Mouse (Mus musculus): ENCODE results near the gene Pno1. TPM values are rescaled to one million over a fixed set of nuclear protein-coding genes. Genes with fewer than 3 reads are reported as not detected.
"Not testable (repeated sequence)": the region's sequence is repeated elsewhere in the genome, so short reads cannot be mapped to it uniquely, and the experiment has no call there.

The Pno1 gene
- 10 to 100 TPM; 24.4 to 29.7 (median 25.6) TPM for total RNA-seq (2022)

DNA sequence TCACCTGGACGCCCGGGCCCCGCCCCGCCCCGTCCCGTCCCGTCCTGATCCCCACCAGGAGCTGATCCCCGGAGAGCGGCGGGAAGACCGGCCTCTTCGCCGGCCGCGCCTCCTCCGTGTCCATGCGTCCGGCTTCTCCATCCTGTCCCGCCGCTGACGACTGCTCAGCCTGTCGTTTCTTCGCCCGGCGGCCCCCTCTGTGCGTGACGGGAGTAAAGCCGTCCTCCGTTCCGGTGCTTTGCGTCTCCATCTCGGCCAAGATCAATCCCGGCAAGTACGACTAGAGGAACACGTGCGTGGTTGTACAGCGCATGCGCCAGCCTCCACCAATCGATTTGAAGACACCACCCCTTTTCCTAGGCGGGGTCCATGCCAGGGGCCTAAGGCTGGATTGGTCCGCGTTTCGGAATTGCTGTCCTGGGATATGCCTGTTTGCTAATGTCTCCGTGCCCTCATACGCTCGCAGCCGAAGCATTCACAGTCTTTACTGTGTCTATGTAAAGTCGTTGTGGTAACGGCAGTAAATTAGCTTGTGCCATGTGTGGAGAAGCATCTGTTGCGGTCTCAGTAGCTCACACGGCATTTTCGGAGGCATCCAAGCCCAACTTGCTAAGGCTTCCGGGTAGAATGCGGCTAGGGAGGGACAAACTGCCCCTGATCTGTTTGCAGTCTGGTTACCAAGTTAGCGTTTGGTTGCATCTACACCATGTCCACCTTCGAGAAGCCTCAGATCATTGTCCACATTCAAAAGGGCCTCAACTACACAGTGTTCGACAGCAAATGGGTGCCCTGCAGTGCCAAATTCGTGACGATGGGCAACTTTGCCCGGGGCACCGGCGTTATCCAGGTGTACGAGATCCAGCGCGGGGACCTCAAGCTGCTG, at the start of gene Pno1:
Pno1 (minus strand) TSS at position 311 of the 883 bp plus-strand sequence.
- peak; percentile 96 to 97 for DNase-seq (ENCODE audit: low spot score in 2 of 2)

DNA sequence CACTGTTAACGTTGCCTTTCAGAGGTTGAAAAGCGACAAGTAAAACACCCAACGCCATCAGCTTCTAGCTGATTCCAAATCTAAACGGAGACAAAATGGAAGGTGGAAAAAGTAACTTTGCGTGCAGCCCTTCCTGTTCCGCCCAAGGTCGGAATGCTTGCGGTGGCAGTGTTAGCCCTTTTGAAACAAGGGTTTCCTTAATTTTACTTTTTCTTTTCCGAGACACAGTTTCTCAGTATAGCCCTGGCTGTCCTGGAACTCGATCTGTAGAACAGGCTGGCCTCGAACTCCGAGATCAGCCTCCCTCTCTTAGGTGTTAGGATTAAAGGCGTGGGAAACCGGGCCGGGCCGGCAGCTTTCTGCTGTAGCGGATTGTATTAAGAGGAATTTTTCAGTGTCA, 46.5 kb upstream of the Pno1 start:
- peak in 1 of 2 experiments; percentile 12 for DNase-seq (ENCODE audit: low spot score in 2 of 2)

DNA sequence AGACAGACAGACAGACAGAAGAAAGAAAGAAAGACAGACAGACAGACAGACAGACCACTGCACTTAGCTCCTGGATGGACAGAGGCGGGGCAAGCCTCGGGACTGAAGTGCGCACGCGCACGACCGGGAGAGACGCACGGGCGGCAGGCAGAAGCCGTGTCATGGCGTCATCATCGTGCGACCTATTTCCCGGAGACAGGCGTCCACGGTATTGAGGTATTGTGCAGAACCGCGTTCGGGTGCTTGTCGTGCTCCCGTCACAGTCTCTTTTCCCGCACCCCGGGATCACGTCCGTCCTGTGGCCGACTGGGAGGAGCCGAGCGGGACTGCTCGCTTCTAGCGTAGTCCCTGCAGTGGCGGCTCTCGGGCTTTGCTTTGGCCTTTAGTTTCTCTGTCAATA, 46.1 kb upstream of the Pno1 start, which contains the start of gene C1d:
C1d (plus strand) TSS at position 137 of the 400 bp plus-strand sequence.
- peak; percentile 95 to 96 for DNase-seq (ENCODE audit: low spot score in 2 of 2)

DNA sequence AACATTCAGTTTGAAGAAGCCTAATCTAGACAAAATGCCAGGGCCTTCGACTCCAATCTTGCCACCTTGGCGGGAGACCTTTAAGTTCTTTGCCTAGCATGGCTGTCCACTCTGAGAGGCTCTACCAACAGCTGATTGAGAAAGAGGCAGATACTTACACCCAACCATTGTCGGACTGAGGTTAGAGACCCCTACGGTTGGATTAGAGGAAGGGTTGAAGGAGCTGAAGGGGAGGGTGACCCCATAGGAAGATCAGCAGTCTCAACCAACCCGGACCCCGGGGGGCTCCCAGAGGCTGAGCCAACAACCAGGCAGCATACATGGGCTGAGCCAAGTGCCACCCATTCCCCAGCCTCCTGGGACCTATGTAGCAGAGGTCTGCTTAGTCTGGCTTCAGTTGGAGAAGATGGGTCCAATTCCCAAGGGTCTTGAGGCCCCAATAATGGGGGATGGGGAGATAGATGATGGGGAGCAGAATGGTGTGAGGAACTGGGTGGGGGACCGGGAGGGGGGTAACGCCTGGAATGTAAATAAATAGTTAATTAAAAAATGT, 45.5 kb upstream of the Pno1 start:
- DNase-seq (ENCODE audit: low spot score in 2 of 2) = peak in 1 of 2 experiments; percentile 15

DNA sequence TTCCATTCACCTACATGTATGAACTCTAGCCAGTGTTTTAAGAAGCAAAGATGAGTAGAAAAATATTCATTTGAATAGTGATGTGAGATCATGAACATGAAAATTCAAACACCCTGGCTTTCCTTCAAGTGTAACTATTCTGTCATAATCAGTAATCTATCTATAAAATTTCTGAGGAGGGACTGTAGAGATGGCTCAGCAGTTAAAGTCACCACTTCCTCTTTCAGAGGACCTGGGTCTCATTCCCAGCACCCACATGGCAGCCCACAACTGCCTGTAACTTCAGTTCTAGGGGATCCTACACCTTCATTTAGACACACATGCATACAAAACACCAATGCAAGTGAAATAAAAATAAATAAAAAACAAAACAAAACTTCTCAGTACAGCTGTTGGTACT, 37.3 kb upstream of the Pno1 start:
- DNase-seq (ENCODE audit: low spot score in 2 of 2) = no peak

DNA sequence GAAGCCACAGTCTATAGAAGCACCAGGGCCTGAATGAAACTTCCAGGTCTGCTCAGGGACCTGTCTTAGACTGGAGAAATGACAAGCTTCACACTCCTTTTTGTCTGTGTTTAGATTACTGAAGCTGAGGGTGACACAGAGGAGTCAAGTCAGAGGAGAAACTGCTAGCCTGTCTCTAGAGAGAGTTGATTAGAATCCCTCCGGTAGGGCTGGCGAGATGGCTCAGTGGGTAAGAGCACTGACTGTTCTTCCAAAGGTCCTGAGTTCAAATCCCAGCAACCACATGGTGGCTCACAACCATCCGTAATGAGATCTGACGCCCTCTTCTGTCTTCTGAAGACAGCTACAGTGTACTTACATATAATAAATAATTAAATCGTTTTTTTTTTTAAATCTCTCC, 27.2 kb upstream of the Pno1 start:
- DNase-seq (ENCODE audit: low spot score in 2 of 2) = not testable (repeated sequence)

DNA sequence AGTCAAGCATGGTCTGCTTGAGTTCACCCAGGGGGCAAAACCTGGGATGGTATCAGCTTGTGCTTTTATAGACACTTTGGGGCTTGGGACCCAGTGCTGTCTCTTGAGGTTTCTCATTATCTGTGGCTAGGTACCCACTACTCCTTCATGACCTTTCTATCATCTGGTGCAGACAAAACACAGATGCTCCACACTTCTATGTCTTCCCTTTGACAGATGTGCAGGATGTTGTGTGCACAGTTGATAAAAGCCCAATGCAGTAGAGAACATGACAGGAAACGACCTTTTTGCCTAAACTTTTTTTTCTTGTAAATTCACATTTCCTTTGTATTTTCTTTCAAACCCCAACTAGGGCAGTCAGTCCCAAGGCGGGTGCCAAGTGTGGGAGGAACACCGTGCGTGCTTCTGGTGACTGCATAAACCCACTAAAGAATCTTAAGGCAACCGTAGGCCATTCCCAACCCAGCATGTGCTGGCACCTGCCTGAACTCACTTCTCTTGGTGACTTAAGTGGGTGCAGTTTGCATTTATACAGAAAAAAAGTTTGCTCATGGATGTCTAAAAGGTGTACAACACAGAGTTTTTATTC, 25.2 kb upstream of the Pno1 start:
- DNase-seq (ENCODE audit: low spot score in 2 of 2) = no peak

DNA sequence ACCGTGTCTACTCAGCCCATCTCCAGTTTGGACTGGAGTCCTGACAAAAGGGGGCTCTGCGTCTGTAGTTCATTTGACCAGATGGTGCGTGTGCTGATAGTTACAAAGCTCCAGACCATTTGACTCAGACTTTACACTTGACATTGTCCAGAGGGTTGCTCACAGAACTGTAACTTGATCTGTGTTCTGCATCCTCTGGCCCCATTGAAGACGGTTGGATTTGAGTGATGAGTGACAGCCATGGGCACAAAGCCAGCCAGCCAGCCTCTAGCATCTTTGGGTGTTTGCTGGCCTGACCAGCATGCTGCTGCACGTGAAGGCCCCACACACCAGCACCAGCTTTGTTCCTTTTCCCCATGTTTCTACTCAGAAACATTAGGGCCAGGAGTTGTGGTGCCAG, 21.4 kb upstream of the Pno1 start:
- DNase-seq (ENCODE audit: low spot score in 2 of 2) = no peak

DNA sequence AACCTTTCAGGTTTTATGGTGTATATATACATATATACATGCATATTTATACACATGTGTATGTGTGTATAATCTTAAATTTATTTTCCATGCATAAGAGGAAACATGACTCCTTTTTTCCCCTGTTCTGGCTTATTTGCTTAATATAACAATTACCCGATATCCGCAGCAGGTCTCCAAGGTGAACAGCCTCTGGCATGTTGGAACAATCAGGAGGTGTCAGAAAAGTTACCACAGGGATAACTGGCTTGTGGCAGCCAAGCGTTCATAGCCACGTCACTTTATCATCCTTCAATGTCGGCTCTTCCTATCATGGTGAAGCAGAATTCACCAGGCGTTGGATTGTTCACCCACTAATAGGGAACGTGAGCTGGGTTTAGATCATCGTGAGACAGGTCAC, 9.8 kb upstream of the Pno1 start:
- no peak for DNase-seq (ENCODE audit: low spot score in 2 of 2)

DNA sequence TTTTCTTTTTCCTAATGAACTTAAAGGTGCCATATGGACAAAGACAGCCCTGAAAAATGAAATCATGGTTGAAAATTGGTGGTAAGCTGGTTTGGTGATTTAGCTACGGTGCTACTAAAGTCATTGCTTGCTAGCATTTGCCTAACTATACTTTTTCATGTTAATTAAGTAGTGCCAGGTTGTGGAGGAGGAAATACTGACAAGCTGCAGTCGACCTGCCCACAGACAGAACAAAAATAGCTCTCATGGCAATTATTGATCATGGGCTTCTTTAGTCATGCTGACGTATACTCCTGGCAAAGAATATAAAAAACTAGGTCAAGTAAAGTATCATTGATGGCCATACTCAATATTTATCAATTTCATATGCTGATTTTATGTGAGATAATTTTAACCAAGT, 4.1 kb upstream of the Pno1 start:
- no peak for DNase-seq (ENCODE audit: low spot score in 2 of 2)

DNA sequence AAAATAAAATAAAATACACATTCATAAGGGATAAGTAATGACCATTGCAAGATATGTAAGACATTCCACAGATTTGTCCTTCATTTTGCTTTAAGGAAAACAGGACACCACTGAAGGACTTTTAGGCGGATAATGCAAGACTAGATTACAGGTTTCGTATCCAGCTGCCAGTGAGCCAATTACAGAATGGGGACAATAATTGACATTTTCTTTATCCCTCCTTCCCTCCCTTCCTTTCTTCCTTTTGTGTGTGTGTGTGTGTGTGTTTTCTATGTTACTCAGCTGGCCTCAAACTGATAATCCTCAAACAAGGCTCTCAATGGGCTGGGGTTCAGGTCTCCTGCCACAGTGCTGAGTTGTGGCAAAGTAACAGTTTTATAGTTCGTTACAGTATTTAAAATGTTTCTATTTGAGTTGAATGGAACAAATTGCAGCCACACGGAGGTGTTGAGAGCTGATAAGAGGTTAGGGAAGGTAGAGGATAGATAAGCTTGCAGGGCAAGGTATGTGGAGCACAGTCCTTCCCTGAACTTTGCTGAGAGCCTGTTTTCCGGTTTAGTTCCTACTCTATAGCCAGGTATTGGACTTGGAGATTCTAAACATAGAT, 1.6 kb upstream of the Pno1 start:
- DNase-seq (ENCODE audit: low spot score in 2 of 2) = no peak

DNA sequence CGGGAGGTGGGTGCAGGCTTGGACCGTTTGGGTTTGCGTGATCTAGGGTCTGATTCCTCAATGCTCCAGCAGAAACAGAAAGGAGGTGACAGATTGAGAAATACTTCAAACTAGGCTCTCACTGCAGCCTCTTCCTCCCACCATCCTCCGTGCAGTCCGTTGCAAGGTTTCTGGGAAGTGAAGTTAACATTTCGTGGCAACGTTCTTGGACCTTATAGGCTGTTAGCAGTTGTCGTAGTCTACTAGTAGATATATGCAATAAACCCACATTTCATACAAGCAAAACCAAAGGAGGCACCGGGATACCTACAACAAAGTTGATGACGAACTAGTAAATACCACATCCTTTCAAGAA, 750 bp upstream of the Pno1 start:
- no peak for DNase-seq (ENCODE audit: low spot score in 2 of 2)

DNA sequence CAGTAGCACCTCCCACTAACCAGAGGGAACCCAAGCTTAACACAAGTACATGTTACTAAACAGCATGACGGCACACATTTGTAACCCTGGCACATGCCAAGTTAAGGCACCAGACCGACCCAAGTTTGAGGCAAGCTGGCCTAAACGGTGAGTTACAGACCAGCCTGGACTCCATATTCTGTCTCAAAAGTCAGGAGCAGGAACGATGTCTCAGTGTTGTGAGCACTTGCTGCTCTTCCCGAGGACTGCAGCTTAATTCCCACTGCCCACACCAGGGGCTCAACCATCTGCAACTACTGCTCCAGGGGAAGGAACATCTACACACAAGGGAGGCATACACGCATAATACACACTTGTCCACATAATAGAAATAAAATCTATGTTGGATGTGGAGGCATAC, 8.9 kb downstream of the Pno1 start:
- no peak for DNase-seq (ENCODE audit: low spot score in 2 of 2)

DNA sequence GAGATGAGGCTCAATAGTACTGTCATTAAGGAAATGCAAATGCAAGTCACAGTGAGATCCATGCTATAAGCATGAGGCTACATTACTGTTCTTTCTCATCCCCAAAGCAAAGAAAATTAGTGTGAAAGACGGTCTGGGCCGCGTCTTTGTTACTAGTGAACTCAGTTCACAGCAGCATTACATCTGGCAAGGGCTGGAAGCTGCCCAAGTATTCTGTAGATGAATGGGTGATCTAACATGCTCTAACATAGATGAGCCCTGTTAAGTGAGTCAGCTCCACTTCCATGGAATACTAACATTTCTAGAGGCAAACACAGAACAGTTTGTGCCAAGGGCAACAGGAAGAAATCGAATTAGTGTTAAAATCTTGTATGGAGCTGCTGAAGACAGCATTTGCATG, 10.4 kb downstream of the Pno1 start:
- no peak for DNase-seq (ENCODE audit: low spot score in 2 of 2)

DNA sequence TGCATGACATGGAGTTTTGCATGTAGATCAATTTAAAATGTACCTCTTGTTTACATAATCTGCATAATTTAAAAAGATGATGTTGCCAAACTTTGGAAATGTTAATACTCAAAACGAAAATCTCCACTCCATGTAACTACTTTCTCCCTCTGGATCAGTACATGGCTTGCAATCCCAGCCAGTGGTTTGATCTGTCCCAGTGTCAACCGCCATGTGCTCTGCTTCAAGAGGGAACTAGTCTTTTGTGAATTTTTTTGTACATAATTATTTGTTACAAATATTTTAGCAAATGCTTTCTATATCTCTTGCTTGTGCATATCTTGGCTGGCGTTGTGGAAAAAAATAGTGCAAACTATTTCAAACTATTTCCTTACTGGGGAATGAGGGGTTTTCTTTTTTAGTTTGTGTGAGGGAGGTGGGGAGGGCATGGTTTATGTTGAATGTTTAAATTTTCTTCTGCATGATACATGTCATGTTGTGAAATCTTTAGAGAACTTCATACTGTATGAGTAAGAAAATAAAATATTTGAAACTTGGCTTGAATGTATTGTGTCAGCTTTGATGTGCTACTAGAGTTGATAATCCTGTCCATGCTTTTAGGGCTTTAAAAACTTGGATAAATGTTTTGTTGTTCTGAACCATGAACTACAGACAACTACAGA, 11.4 kb downstream of the Pno1 start:
- DNase-seq (ENCODE audit: low spot score in 2 of 2) = no peak

DNA sequence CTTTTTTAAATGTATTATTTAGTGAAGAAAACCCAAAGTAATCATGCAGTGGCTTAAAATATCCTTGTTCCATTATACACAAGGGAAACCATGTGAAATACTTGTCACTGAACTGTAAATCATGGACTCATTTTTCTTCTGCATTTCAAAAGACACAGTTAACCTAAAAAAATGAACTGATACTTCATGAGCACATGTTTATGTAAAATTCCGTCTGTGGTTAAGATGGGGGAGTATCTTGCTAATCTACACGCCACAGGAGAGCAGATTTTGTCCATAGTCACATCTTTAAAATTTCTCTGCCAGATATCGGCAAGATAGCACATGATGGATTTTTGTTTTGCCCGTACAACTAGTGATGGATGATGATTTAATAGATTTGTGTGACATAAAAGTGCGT, 12.2 kb downstream of the Pno1 start:
- DNase-seq (ENCODE audit: low spot score in 2 of 2) = no peak

DNA sequence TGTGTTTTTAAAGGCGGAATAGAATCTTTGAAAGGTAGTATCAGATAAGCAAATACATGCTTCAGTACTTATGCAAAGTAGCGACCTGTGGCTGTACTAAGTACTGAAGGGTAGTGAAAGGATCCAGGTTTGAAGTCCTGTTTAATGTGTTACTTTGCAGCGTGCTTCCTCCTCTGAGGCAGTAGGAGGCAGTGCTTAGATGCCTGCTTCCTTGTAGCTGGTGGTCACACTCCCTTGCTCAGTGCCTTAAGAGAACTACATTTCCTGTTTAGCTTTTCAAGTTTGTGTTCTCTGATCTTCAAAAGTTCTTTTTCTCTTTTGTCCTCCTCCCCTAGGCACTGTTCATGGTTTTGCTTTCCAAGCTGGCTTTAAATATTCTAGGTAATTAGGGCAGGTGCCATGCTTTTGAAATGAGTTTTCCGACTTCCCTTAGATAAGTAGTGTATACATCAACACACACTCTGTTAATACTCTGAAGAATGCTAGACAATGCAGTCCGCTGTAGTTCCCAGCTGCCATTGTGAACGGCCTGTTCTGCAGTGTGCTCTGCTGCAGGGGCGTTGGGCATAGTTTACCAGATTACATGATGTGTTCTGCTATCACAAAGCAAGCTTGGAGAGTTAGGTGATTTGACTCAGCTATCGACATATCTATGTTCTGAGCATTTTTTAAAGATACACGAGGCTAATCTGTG, 19.1 kb downstream of the Pno1 start:
- no peak for DNase-seq (ENCODE audit: low spot score in 2 of 2)

DNA sequence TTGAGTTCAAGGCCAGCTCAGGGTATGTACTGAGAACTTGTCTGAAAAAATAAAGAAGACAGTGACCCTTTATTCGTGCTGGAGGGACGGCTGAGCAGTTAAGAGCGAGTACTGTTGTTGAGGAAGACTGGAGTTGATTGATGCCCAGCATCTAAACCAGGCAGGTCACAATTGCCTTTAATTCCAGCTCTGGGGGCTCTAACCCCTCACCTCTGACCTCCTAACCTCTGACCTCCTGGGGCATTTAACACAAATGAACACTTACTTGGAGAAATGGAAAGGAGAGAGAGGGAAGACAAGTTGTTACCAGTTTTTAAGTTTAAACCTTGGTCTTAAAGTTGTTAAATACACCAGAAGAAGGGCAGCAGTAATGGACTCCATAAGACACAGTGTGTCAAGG, 22.6 kb downstream of the Pno1 start:
- no peak for DNase-seq (ENCODE audit: low spot score in 2 of 2)

DNA sequence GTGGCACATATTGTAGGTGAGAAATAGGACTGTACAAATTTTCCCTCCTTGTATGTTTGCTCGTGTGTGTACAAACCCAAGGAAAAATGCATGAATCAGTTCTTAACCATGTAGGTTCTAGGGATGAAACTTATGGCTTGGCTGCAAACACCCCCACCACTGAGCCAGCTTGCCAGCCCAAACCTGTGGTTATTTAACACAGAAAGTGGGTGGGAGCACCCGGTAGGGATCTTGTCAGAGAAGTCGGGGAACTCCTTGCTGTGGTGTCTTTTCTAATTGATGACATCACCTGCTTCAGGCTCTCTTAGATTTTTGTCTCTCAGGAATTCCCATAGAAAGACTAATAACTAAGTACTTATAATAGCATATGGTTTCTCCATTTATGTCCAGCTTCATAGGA, 23.7 kb downstream of the Pno1 start:
- no peak for DNase-seq (ENCODE audit: low spot score in 2 of 2)

DNA sequence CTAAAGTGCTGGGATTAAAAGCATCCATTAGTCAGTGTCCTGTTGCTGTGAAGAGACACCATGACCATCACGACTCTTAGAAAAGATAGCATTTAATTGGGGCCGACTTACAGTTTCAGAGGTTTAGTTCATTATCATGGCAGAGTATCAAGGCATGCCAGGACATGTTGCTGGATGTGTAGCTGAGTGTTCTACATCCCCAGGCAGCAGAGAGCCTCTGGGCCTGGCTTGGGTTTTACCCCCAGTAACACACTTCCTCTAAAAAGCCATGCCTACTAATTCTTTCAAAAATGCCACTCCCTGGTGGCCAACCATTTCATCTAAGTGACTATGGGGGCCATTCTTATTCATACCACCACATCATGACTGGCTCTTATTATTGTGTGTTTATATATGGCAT, 28.2 kb downstream of the Pno1 start:
- no peak for DNase-seq (ENCODE audit: low spot score in 2 of 2)

DNA sequence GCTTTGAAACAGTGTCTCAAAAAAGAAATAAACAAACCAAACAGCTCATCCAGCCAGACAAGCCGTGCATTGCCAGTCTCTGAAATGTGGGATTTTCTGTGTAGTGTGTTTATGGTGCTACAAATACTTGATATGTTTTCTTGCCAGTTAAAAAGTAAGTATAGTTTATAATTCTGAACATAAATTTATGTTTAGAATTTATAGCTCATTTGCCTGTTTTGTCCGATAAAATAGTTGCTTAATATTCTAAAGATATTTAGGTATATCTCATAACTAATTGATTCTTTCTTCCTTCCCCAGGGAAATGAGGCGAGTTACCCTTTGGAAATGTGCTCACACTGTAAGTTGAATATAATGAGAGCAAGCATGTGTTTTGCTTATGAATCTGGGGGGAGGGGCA, 29.6 kb downstream of the Pno1 start, which contains the start of gene Wdr92:
Wdr92 (plus strand) TSS at position 301 of the 400 bp plus-strand sequence.
- DNase-seq (ENCODE audit: low spot score in 2 of 2) = no peak

Measured in left cerebral cortex, adult 8-10 months (tissue).